Mouse (Mus musculus) ES-E14 (cell line): ENCODE measurements around the gene Tiam1. TPM values are rescaled to one million over a fixed set of nuclear protein-coding genes. Genes with fewer than 3 reads are reported as not detected.

ENCODE experiments used
- DNase-seq: peaks from one replicate; pipeline ENCODE4 v3.0.0-alpha.2; 2013; ENCODE audit warnings: low read depth, low spot score
- H3K27ac ChIP-seq: 2 replicates; pipeline ENCODE4 v1.5.1; 2012; ENCODE audit warnings: low read depth, mild to moderate bottlenecking, low read length, moderate library complexity, mixed read lengths; ENCODE audit not compliant: poor library complexity, insufficient read depth, severe bottlenecking
- H3K36me3 ChIP-seq: 2 replicates; pipeline ENCODE4 v1.6.1; 2012; ENCODE audit warnings: mild to moderate bottlenecking, low read length, moderate library complexity, mixed read lengths; ENCODE audit not compliant: control insufficient read depth, poor library complexity, insufficient read depth, severe bottlenecking
- H3K4me1 ChIP-seq, 2 experiments: fragments of 150-350 bp in 1 of 2; sonication (generic) in 1 of 2; 2 replicates each; pipeline ENCODE4 v1.6.1; 2012; ENCODE audit warnings: low read length in 2 of 2, mild to moderate bottlenecking in 1 of 2, mixed read lengths in 1 of 2; ENCODE audit not compliant: control insufficient read depth in 2 of 2, insufficient read depth in 2 of 2, poor library complexity in 1 of 2
- H3K4me3 ChIP-seq, 2 experiments: fragments of 150-350 bp in 1 of 2; sonication (generic) in 1 of 2; 2 replicates each; pipeline ENCODE4 v1.5.1; 2012; ENCODE audit warnings: low read length in 2 of 2, low read depth in 1 of 2, mild to moderate bottlenecking in 1 of 2, mixed read lengths in 1 of 2; ENCODE audit not compliant: insufficient read depth in 1 of 2, poor library complexity in 1 of 2, severe bottlenecking in 1 of 2
- H3K9ac ChIP-seq: 2 replicates; pipeline ENCODE4 v1.6.1; 2012; ENCODE audit warnings: low read depth, mild to moderate bottlenecking, low read length, mixed read lengths; ENCODE audit not compliant: poor library complexity, insufficient read depth, severe bottlenecking
- H3K9me3 ChIP-seq: fragments of 150-350 bp; sonication (generic); 2 replicates; pipeline ENCODE4 v1.6.1; 2012; ENCODE audit warnings: low read depth, mild to moderate bottlenecking, low read length; ENCODE audit not compliant: control insufficient read depth, insufficient read depth
- CHD2 ChIP-seq: IDR thresholded peaks from 2 replicates; pipeline ENCODE4 v1.6.1; 2014; ENCODE audit warnings: mild to moderate bottlenecking, low read depth, low read length, inconsistent platforms
- HCFC1 ChIP-seq: IDR thresholded peaks from 2 replicates; pipeline ENCODE4 v1.6.1; 2012; ENCODE audit warnings: low read length, inconsistent platforms, borderline replicate concordance; ENCODE audit not compliant: insufficient read depth
- MAFK ChIP-seq: IDR thresholded peaks from 2 replicates; pipeline ENCODE4 v1.6.1; 2014; ENCODE audit warnings: mild to moderate bottlenecking, low read depth, low read length, inconsistent platforms; ENCODE audit not compliant: insufficient read depth
- ZC3H11A ChIP-seq: IDR thresholded peaks from 2 replicates; pipeline ENCODE4 v1.6.1; 2012; ENCODE audit warnings: low read depth, mild to moderate bottlenecking, inconsistent platforms, low read length, borderline replicate concordance
- ZNF384 ChIP-seq: IDR thresholded peaks from 2 replicates; pipeline ENCODE4 v1.6.1; 2012; ENCODE audit warnings: low read depth, low read length, inconsistent platforms
- in situ Hi-C, 2 experiments: fragments of 600-800 bp; cut with MboI; formaldehyde crosslinking; loops; one replicate each; pipeline ENCODE4 v1.15.1; 2025; ENCODE audit warnings: low sequenced_read_pairs in 2 of 2, inconsistent platforms in 1 of 2; ENCODE audit not compliant: unreplicated experiment in 2 of 2
- total RNA-seq: library from RNA; depleted of rRNA; stranded (reverse); fragments of 300-350 nt; gene quantifications from 2 replicates; pipeline ENCODE4 v1.2.3, GENCODE M21; 2012

Gene Tiam1
- total RNA-seq, 1 experiment: 15.7 TPM

- Histone ChIP-seq H3K4me3 (no peak overlapping the region), H3K36me3 (peaks cover 6% of the 10 kb centered on the region; the same call in 1 of the 2 replicates), H3K27ac (no peak overlapping the region), H3K9ac (no peak overlapping the region), H3K9me3 (peaks cover 6% of the 10 kb centered on the region; the same call in 1 of the 2 replicates), H3K4me1 (no peaks in the 10 kb centered on the region)
- peak; percentile 16 for DNase-seq
- no peak for TF ChIP-seq CHD2
- no peak for TF ChIP-seq MAFK
- TF ChIP-seq HCFC1: no peak
- no peak for TF ChIP-seq ZNF384
- TF ChIP-seq ZC3H11A: no peak
- in situ Hi-C loops: no loop called here
Measured at GRCm38 (mm10) chr16:90052905-90053519, 90.6 kb downstream of the Tiam1 start.

- H3K27ac ChIP-seq: no peak overlapping the region
- no peak for DNase-seq
- H3K9ac ChIP-seq: no peak overlapping the region
- TF ChIP-seq HCFC1 (no peak), CHD2 (no peak), ZNF384 (no peak), MAFK (no peak), ZC3H11A (no peak)
- no peak overlapping the region for H3K4me3 ChIP-seq
- no peaks in the 10 kb centered on the region for H3K4me1 ChIP-seq
- in situ Hi-C loops: no loop called here
- peaks cover 6% of the 10 kb centered on the region; the same call in 1 of the 2 replicates for H3K36me3 ChIP-seq
- peaks cover 6% of the 10 kb centered on the region; the same call in 1 of the 2 replicates for H3K9me3 ChIP-seq
Measured at GRCm38 (mm10) chr16:90052409-90052808, 91.2 kb downstream of the Tiam1 start.

GRCm38 (mm10) chr16:90051051-90051450 lies 92.5 kb downstream of the Tiam1 start:
- in situ Hi-C loops: no loop called here
- H3K4me3 ChIP-seq: no peak overlapping the region
- H3K9me3 ChIP-seq: peaks cover 6% of the 10 kb centered on the region; the same call in 1 of the 2 replicates
- no peak for DNase-seq
- H3K27ac ChIP-seq: no peak overlapping the region
- H3K9ac ChIP-seq: no peak overlapping the region
- H3K36me3 ChIP-seq: peaks cover 6% of the 10 kb centered on the region; the same call in 1 of the 2 replicates
- TF ChIP-seq ZNF384 (no peak), ZC3H11A (no peak), HCFC1 (no peak), CHD2 (no peak), MAFK (no peak)
- H3K4me1 ChIP-seq: no peaks in the 10 kb centered on the region

DNA sequence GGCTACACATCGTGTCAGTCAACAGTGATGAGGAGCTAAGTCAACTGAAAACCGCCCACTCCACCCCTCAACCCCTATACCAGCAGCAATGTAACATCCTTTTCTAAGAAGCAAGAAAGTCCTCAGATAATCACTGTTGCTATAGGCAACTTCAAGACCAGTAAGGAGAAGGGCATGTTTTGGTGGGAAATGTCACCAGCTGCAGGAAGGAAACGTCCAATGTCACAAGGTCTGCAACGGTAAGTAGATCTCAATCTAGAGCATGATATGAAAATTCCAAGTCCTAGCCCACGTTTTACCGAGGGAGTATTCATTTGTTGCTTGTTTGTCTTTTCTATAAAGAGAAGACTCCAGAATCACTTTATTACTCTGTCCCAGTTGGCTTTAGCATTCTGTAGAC lies 95.7 kb downstream of the Tiam1 start:
- 0 out of 4 replicates have a peak, but pooled peaks cover 0 to 3% of the 10 kb centered on the region in 2 experiments for H3K4me1 ChIP-seq
- in situ Hi-C loops: no loop called here
- no peak overlapping the region for H3K27ac ChIP-seq
- no peak for DNase-seq
- H3K4me3 ChIP-seq: no peak overlapping the region
- no peak overlapping the region for H3K9ac ChIP-seq
- TF ChIP-seq MAFK (no peak), CHD2 (no peak), ZNF384 (no peak), HCFC1 (no peak), ZC3H11A (no peak)
- no peaks in the 10 kb centered on the region for H3K9me3 ChIP-seq
- H3K36me3 ChIP-seq: no peaks in the 10 kb centered on the region
